Mouse (Mus musculus): Measurements from ENCODE around the gene Sspo.

GRCm38 (mm10) chr6:48540721-48541120 lies 92.7 kb downstream of the Sspo start:
- TF ChIP-seq POLR2AphosphoS5 (IDR thresholded peaks at IDR 0.05; ENCODE audit: insufficient replicate concordance, low read depth, low read length) (no peak), GATA1 (IDR thresholded peaks at IDR 0.05; ENCODE audit: borderline replicate concordance, low read length) (no peak), TAL1 (conservative IDR thresholded peaks at IDR 0.05; ENCODE audit: low read depth, low read length) (no peak)

Data from G1E (cell line).